Mouse (Mus musculus) kidney, adult 8-10 months (tissue): Measurements from ENCODE around the gene Dazap1.

Experiments
- DNase-seq, 2 experiments: peaks; one replicate each; pipeline ENCODE4 v3.0.0; 2022

Dazap1 gene

GRCm38 (mm10) chr10:80250059-80250458 lies 11.2 kb upstream of the Dazap1 start:
- DNase-seq = no peak

GRCm38 (mm10) chr10:80250573-80250972 lies 10.7 kb upstream of the Dazap1 start:
- no peak for DNase-seq

GRCm38 (mm10) chr10:80252011-80252410 lies 9.3 kb upstream of the Dazap1 start:
- DNase-seq = no peak

GRCm38 (mm10) chr10:80252493-80253274 lies 8.6 kb upstream of the Dazap1 start:
- DNase-seq = no peak

DNA sequence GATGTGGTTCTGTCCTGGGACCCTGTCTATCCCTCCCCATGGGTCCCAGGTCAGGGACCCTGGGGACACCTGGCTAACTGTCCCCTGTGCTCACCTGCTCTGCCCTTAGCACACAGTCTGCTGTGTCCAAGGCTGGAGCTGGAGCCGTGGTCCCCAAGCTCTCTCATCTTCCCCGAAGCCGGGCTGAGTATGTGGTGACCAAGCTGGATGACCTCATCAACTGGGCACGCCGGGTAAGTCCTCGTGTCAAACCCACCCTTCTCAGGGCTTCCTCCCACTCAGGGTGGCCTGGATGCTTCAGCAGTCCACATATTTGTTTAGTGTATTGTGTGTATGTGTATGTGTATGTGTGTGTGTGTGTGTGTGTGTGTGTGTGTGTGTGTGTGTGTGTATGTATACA lies 7.7 kb upstream of the Dazap1 start:
- no peak for DNase-seq

DNA sequence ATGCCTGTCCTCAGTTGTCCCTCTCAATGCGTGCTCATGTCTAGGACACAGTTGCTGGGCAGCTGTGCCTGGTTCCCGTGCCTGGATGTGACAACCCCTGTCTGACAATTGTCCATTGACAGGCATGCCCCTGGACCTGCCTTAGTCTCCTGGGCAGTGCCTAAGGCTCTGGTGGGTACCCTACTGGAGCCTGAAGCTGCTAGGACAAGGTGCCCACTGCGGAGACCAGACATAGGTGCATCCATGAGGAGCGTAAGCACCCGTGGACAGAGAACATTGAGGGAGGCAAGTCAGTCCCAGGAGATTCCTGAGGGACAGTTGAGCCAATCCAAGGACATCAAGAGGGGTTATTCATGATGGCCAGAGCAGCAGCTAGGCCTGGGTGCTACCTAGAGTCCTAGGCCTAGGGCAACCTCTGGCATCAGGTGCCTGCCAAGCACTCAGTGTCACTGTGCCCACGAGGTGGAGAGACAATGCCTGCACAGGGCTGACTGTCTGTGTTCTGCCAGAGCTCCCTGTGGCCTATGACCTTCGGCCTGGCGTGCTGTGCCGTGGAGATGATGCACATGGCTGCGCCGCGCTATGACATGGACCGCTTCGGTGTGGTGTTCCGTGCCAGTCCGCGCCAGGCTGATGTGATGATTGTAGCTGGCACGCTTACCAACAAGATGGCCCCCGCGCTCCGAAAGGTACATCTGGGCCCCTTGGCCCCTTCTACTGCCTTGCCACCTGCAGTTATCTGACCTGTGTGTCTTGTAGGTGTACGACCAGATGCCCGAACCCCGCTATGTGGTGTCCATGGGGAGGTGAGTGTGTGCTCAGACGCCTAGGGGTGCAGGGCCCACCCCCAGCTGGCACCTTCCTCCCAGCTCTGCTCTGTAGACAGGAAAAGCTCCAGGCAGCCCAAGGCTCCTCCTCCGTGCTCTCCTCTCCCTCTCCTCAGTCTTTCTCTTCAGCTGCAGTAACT lies 6.7 kb upstream of the Dazap1 start:
- no peak for DNase-seq

DNA sequence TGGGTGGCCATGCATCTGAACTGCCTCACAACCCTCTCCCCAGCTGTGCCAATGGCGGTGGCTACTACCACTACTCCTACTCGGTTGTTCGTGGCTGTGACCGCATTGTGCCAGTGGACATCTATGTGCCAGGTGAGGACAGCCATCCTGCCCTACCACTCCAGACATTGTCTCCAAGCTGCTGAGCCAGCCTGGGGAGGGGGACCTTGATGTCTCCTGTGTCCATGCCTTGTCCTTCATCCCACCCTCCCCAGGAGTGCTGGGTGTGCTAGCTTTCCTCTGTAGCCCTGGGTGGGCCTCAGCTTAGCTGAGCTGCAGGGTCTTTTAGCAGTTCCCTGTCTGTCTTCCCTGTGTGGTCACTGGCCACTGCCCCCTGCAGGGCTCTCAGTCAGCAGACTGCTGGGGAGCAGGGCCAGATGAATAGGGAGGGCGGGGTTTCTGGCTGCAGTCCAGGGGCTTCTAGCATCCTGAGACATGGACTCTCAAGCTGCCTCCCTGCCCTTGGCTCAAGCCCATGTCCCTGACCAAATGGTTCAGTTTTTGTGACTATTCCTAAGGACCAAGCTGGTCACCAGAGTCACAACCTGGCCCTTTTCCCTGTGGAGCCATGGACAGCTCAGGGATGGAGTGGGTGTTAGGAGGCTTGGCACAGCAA lies 5.3 kb upstream of the Dazap1 start:
- peak in 1 of 2 experiments; percentile 61 for DNase-seq

DNA sequence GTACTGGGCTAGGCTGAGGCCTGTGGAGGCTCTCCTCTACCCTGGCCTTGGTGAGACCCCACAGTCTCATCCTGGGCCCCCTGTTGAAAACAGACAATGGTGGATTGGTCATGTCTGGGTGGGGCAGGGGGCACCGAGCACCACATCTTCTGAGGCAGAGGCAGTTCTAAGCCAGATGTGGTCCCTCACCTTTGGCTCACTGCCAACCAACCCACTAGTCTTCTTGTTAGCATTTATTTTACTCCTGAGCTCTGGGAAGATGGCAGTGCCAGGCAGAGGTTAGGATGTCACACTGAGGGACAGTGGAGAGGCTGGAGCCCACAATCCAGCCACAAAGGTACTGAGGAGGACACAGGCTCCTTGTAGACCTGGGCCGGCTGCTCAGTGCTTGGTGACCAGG lies 3.4 kb upstream of the Dazap1 start:
- no peak for DNase-seq

GRCm38 (mm10) chr10:80258752-80259462 lies 2.4 kb upstream of the Dazap1 start:
- no peak for DNase-seq

GRCm38 (mm10) chr10:80259463-80259805 lies 1.9 kb upstream of the Dazap1 start:
- no peak for DNase-seq

GRCm38 (mm10) chr10:80259861-80260641 lies 1.2 kb upstream of the Dazap1 start:
- DNase-seq = peak; percentile 81

DNA sequence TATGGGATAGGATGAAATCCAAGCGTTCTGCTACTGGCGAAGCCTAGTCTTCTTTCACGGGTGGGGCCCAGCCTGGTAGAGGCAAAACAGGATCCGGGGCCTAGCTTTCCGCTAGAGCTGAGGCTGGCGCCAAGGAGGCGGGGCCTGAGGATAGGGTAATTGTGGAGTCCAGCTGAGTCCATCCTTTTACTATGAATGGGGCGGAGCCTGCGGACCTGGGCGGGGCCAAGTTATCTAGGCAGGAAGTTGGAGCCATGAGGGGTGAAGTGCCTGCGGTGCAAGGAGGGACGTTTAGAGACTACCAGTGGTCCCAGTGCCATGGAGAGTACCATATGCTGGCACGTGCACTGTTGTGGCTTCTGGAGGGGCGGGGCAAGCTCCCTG lies 291 bp downstream of the Dazap1 start:
- DNase-seq = peak; percentile 99 to 100

DNA sequence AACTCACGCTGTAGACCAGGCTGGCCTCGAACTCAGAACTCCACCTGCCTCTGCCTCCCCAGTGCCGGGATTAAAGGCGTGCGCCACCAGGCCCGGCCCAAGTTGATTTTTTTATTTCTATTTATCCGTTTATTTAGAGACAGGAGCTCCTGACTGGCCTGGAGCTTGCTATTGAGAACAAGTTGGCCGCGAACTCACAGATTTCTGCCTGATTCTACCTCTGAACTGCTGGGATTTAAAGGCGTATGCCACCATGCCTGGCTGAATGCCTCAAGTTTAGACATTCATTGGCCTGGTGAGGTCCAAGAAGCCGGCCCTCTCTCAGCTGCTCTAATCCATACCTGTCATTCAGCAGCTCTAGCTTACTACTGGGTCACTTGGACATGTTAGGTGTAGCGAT lies 883 bp downstream of the Dazap1 start:
- DNase-seq = no peak

DNA sequence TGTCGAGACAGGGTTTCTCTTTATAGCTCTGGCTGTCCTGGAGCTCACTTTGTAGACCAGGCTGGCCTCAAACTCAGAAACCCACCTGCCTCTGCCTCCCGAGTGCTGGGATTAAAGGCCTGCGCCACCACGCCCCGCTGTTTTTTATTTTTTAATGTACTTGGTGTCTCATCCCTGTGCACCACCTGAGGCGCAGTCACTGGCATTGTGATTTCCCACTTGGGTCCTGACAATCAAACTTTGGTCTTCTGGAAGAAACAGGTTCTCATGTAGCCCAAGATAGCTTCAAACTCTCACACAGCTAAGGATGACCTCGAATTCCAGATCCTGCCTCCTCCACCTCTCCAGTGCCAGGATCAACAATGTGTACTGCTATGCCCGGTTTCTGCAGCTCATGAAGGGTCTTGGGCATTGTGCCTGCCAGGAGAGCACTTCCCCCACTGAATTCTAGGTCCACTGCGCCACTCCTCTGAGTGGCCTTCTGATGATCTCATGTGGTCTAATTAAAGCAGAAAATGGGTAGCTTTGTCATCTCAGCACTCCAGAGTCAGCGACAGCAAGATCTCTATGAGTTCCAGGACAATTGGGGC lies 1.6 kb downstream of the Dazap1 start:
- no peak for DNase-seq

GRCm38 (mm10) chr10:80264341-80265148 lies 3.3 kb downstream of the Dazap1 start:
- DNase-seq = peak; percentile 99

GRCm38 (mm10) chr10:80265149-80265486 lies 3.8 kb downstream of the Dazap1 start:
- DNase-seq = no peak

DNA sequence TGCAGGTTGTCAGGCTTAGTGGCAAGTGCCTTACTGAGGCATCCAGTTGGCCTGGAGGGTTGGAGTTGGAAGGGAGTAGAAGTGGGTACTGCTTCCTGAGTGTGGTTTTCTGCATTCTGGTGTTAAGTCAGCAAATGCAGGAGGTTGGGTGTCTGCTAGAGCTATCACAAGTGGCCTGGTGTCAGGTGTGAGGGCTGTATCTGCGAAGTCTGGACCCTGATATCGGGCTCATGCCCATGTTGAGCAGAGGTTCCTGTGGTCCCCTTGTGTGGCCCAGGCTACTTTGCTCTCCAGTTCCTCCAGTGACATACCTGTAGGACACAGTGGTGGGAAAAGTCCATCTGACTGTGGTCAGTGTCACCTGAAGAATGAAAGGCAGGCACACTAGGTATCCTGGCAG lies 8.8 kb downstream of the Dazap1 start:
- no peak for DNase-seq

DNA sequence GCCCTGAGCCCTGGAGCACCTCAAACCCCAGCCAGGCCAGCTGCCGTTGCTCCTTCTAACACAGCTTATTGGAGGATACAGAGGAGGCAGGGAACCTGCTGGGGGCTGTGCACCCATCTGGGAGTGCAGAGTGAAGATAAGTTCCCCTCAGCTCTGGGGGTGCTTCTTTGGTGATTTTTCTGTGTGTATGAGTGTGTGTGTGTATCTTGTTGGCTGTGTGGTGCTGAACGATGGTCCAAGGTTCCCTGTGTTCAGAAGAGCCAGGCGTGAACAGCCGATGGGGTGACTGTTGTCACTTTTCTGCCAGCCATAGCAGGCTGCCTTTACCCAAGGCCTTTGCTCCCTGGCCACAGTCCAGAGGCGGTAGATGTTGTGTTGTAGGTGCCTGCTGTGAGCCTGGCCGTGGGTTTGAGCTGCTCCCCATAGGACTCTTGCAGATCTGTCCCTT lies 9.5 kb downstream of the Dazap1 start:
- peak in 1 of 2 experiments; percentile 69 for DNase-seq

GRCm38 (mm10) chr10:80271186-80271843 lies 10.0 kb downstream of the Dazap1 start:
- DNase-seq = no peak
